Mouse (Mus musculus): ENCODE data around the gene Abcb8. TPM values are rescaled to one million over a fixed set of nuclear protein-coding genes. Genes with fewer than 3 reads are reported as not detected.
A peak's percentile ranks its signal among the peaks of the same experiment; 100 is the strongest.

The Abcb8 gene
- total and polyA plus RNA-seq, 3 experiments, result 76.9 to 124 TPM; not detected in 1

GRCm38 (mm10) chr5:24357461-24357860 is 36.0 kb upstream of the Abcb8 start:
- no peak for TF ChIP-seq POLR2A (IDR thresholded peaks at IDR 0.05; ENCODE audit: control insufficient read depth in 1 of 2, insufficient read depth in 1 of 2, low read depth in 1 of 2, low read length in 2 of 2, poor library complexity in 1 of 2)
- TF ChIP-seq UBTF (IDR thresholded peaks at IDR 0.05; ENCODE audit: borderline replicate concordance, insufficient read depth, low read depth, low read length), result no peak
- peak; percentile 28 to 58 (median 46) for TF ChIP-seq CTCF (IDR thresholded peaks at IDR 0.05 in 2 of 3, conservative IDR thresholded peaks at IDR 0.05 in 1 of 3; ENCODE audit: control insufficient read depth in 1 of 3, insufficient read depth in 1 of 3, low read depth in 2 of 3, low read length in 3 of 3, poor library complexity in 1 of 3, severe bottlenecking in 1 of 3)
- TF ChIP-seq SMC3 (IDR thresholded peaks at IDR 0.05; ENCODE audit: low read depth, low read length), result peak; percentile 70
- TF ChIP-seq RAD21 (IDR thresholded peaks at IDR 0.05; ENCODE audit: low read depth, low read length), result peak; percentile 41
- peak; percentile 43 for TF ChIP-seq ZC3H11A (IDR thresholded peaks at IDR 0.05; ENCODE audit: low read depth, low read length)
- TF ChIP-seq ZMIZ1 (IDR thresholded peaks at IDR 0.05; ENCODE audit: low read depth, low read length), result no peak
- no peak for TF ChIP-seq RCOR1 (IDR thresholded peaks at IDR 0.05; ENCODE audit: low read depth, low read length)
- no peak for TF ChIP-seq BHLHE40 (IDR thresholded peaks at IDR 0.05; ENCODE audit: borderline replicate concordance, low read depth, low read length)
- peak; percentile 92 for TF ChIP-seq SIN3A (IDR thresholded peaks at IDR 0.05; ENCODE audit: low read length)
- no peak for TF ChIP-seq TAL1 (IDR thresholded peaks at IDR 0.05; ENCODE audit: low read length)
- TF ChIP-seq GABPA (IDR thresholded peaks at IDR 0.05; ENCODE audit: low read depth, low read length), result no peak
- peak; percentile 84 for TF ChIP-seq MXI1 (IDR thresholded peaks at IDR 0.05; ENCODE audit: low read depth, low read length)
- no peak for TF ChIP-seq USF1 (IDR thresholded peaks at IDR 0.05; ENCODE audit: low read depth, low read length)
- TF ChIP-seq MEF2A (IDR thresholded peaks at IDR 0.05; ENCODE audit: extremely low read depth, insufficient replicate concordance, low read depth, low read length, poor library complexity, severe bottlenecking), result no peak
- TF ChIP-seq JUND (IDR thresholded peaks at IDR 0.05; ENCODE audit: low read depth, low read length), result no peak
- Histone ChIP-seq H3K4me3 (ENCODE audit: control insufficient read depth in 1 of 2, insufficient read depth in 1 of 2, low read depth in 2 of 2, low read length in 2 of 2) (no peak overlapping the region), H3K36me3 (ENCODE audit: control insufficient read depth in 1 of 2, insufficient read depth in 2 of 2, low read length in 2 of 2) (no peaks in the 10 kb centered on the region), H3K27me3 (ENCODE audit: control insufficient read depth in 1 of 2, insufficient read depth in 2 of 2, low read length in 2 of 2) (peaks cover 0 to 2% of the 10 kb centered on the region in 2 experiments; a peak in 3 of 4 replicates), H3K79me2 (ENCODE audit: control insufficient read depth, insufficient read depth, low read length, poor library complexity) (no peaks in the 10 kb centered on the region), H3K9ac (ENCODE audit: control insufficient read depth, low read depth, low read length, poor library complexity, severe bottlenecking) (no peak overlapping the region), H3K4me1 (ENCODE audit: control insufficient read depth in 1 of 2, insufficient read depth in 2 of 2, low read length in 2 of 2) (peaks cover 0 to 5% of the 10 kb centered on the region in 2 experiments; a peak in 2 of 4 replicates), H3K27ac (ENCODE audit: control insufficient read depth, low read depth, low read length) (no peak overlapping the region), H3K9me3 (replicated peaks; ENCODE audit: insufficient read depth, low read length) (no peaks in the 10 kb centered on the region)
- peak; percentile 90 for DNase-seq (ENCODE audit: low read depth, low spot score)

GRCm38 (mm10) chr5:24360792-24361454 is 32.5 kb upstream of the Abcb8 start:
- Histone ChIP-seq H3K4me3 (ENCODE audit: control insufficient read depth in 1 of 2, insufficient read depth in 1 of 2, low read depth in 2 of 2, low read length in 2 of 2) (no peak overlapping the region), H3K4me1 (ENCODE audit: control insufficient read depth in 1 of 2, insufficient read depth in 2 of 2, low read length in 2 of 2) (peaks cover 2 to 13% of the 10 kb centered on the region in 2 experiments; a peak in 3 of 4 replicates), H3K9me3 (replicated peaks; ENCODE audit: insufficient read depth, low read length) (no peaks in the 10 kb centered on the region), H3K27me3 (ENCODE audit: control insufficient read depth in 1 of 2, insufficient read depth in 2 of 2, low read length in 2 of 2) (peaks cover 0 to 2% of the 10 kb centered on the region in 2 experiments; a peak in 1 of 4 replicates), H3K9ac (ENCODE audit: control insufficient read depth, low read depth, low read length, poor library complexity, severe bottlenecking) (no peak overlapping the region), H3K36me3 (ENCODE audit: control insufficient read depth in 1 of 2, insufficient read depth in 2 of 2, low read length in 2 of 2) (peaks cover 0 to 4% of the 10 kb centered on the region in 2 experiments; a peak in 2 of 4 replicates), H3K79me2 (ENCODE audit: control insufficient read depth, insufficient read depth, low read length, poor library complexity) (no peaks in the 10 kb centered on the region), H3K27ac (ENCODE audit: control insufficient read depth, low read depth, low read length) (no peak overlapping the region)
- DNase-seq (ENCODE audit: low read depth, low spot score), result peak; percentile 93
- TF ChIP-seq ZKSCAN1 (IDR thresholded peaks at IDR 0.05; ENCODE audit: low read depth, low read length), result no peak
- TF ChIP-seq GABPA (IDR thresholded peaks at IDR 0.05; ENCODE audit: low read depth, low read length), result no peak
- peak; percentile 32; the same call in 1 of the 2 replicates for TF ChIP-seq ETS1 (IDR thresholded peaks at IDR 0.05; ENCODE audit: low read depth, low read length)
- peak; percentile 58; the same call in 1 of the 2 replicates for TF ChIP-seq MAZ (IDR thresholded peaks at IDR 0.05; ENCODE audit: low read depth, low read length)
- no peak for TF ChIP-seq ELF1 (IDR thresholded peaks at IDR 0.05; ENCODE audit: low read depth, low read length)
- peak; percentile 89 for TF ChIP-seq SIN3A (IDR thresholded peaks at IDR 0.05; ENCODE audit: low read length)
- TF ChIP-seq POLR2AphosphoS5 (IDR thresholded peaks at IDR 0.05; ENCODE audit: borderline replicate concordance, low read depth, low read length), result no peak
- peak; percentile 42; the same call in 1 of the 2 replicates for TF ChIP-seq BHLHE40 (IDR thresholded peaks at IDR 0.05; ENCODE audit: borderline replicate concordance, low read depth, low read length)
- TF ChIP-seq TBP (IDR thresholded peaks at IDR 0.05; ENCODE audit: low read depth, low read length), result 0 out of 2 replicates have a peak, but pooled peaks have one; percentile 22
- TF ChIP-seq TCF12 (IDR thresholded peaks at IDR 0.05; ENCODE audit: low read depth, low read length), result no peak
- TF ChIP-seq MYC (IDR thresholded peaks at IDR 0.05; ENCODE audit: low read depth, low read length), result 0 out of 2 replicates have a peak, but pooled peaks have one; percentile 37
- TF ChIP-seq POLR2A (IDR thresholded peaks at IDR 0.05; ENCODE audit: control insufficient read depth in 1 of 2, insufficient read depth in 1 of 2, low read depth in 1 of 2, low read length in 2 of 2, poor library complexity in 1 of 2), result no peak
- TF ChIP-seq ZC3H11A (IDR thresholded peaks at IDR 0.05; ENCODE audit: low read depth, low read length), result peak; percentile 99
- TF ChIP-seq CHD1 (IDR thresholded peaks at IDR 0.05; ENCODE audit: low read depth, low read length), result no peak
- peak; percentile 52; the same call in 1 of the 2 replicates for TF ChIP-seq HCFC1 (IDR thresholded peaks at IDR 0.05; ENCODE audit: low read depth, low read length)
- no peak for TF ChIP-seq UBTF (IDR thresholded peaks at IDR 0.05; ENCODE audit: borderline replicate concordance, insufficient read depth, low read depth, low read length)
- peak; percentile 56; the same call in 1 of the 2 replicates for TF ChIP-seq MXI1 (IDR thresholded peaks at IDR 0.05; ENCODE audit: low read depth, low read length)
- 0 out of 2 replicates have a peak, but pooled peaks have one; percentile 40 for TF ChIP-seq USF1 (IDR thresholded peaks at IDR 0.05; ENCODE audit: low read depth, low read length)
- no peak for TF ChIP-seq POLR2AphosphoS2 (IDR thresholded peaks at IDR 0.05; ENCODE audit: low read length)
